Mouse (Mus musculus): ENCODE measurements around the gene Ankrd65.

- no peak for TF ChIP-seq POLR2A (IDR thresholded peaks at IDR 0.05; ENCODE audit: insufficient read depth, low read depth, low read length)
- TF ChIP-seq CTCF (IDR thresholded peaks at IDR 0.05; ENCODE audit: insufficient read depth, low read depth, low read length) = no peak
Measured at GRCm38 (mm10) chr4:155841651-155842270, 51.5 kb downstream of the Ankrd65 start.

Data from olfactory bulb, adult 2 months (tissue).